Mouse (Mus musculus) CD4-positive, CD25-positive, alpha-beta regulatory T cell, adult 4 months (primary cell): ENCODE measurements around the gene Spata31d1b. TPM values are rescaled to one million over a fixed set of nuclear protein-coding genes. Genes with fewer than 3 reads are reported as not detected.
"Not testable (repeated sequence)": the region's sequence is repeated elsewhere in the genome, so short reads cannot be mapped to it uniquely, and the experiment has no call there.

Experiments
- ATAC-seq: one replicate; pipeline ENCODE4 v1.8.0; 2017
- polyA plus RNA-seq, 2 experiments: library from polyadenylated mRNA; unstranded; fragments of 100-300 nt; shearing (Covaris generic); gene quantifications; one replicate each; pipeline ENCODE4 v1.2.1; 2017

Gene Spata31d1b
- polyA plus RNA-seq: not detected

GRCm38 (mm10) chr13:59711984-59712383 is at the start of gene Spata31d1b:
TSS of gene Spata31d1b (plus strand) at chr13:59712284.
- not testable (repeated sequence) for ATAC-seq

- ATAC-seq: no peak
These were observed 48.0 kb upstream of the Spata31d1b start for GRCm38 (mm10) chr13:59663939-59664712.

GRCm38 (mm10) chr13:59667763-59668162 is 44.3 kb upstream of the Spata31d1b start:
- ATAC-seq: no peak

GRCm38 (mm10) chr13:59668501-59669093 is 43.5 kb upstream of the Spata31d1b start:
- peak; percentile 81 for ATAC-seq

- no peak for ATAC-seq
These were observed 42.1 kb upstream of the Spata31d1b start for GRCm38 (mm10) chr13:59669946-59670345.

- ATAC-seq: no peak
These were observed 40.6 kb upstream of the Spata31d1b start for GRCm38 (mm10) chr13:59671521-59671920.

DNA sequence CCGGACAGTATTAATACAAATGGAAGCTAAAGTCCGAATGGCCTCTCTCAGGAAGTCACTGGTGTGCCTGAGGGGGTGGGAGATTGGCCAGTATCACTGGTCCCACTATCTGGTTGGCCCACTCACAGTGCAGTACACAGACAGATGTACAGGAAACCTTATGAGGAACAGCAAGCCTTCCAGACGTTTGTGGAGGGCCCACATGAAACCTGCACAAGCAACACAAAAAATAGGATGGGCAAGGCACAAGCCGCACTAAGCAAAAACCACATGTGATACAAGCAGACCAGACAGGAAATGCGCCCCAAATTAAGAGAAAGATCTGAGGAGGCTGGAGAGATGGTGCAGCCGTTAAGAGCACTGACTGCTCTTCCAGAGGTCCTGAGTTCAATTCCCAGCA is 39.8 kb upstream of the Spata31d1b start:
- ATAC-seq: peak; percentile 50

- no peak for ATAC-seq
These were observed 38.5 kb upstream of the Spata31d1b start for GRCm38 (mm10) chr13:59673597-59673996.

- ATAC-seq: no peak
These were observed 37.9 kb upstream of the Spata31d1b start for GRCm38 (mm10) chr13:59674215-59674614.

- ATAC-seq: peak; percentile 8
These were observed 37.3 kb upstream of the Spata31d1b start for GRCm38 (mm10) chr13:59674761-59675150.

- ATAC-seq: peak; percentile 48
These were observed 36.7 kb upstream of the Spata31d1b start, which contains the start of gene Golm1 for GRCm38 (mm10) chr13:59675151-59676011. TSS of gene Golm1 (minus strand) at chr13:59675811.

- no peak for ATAC-seq
These were observed 35.5 kb upstream of the Spata31d1b start for GRCm38 (mm10) chr13:59676316-59677229.

DNA sequence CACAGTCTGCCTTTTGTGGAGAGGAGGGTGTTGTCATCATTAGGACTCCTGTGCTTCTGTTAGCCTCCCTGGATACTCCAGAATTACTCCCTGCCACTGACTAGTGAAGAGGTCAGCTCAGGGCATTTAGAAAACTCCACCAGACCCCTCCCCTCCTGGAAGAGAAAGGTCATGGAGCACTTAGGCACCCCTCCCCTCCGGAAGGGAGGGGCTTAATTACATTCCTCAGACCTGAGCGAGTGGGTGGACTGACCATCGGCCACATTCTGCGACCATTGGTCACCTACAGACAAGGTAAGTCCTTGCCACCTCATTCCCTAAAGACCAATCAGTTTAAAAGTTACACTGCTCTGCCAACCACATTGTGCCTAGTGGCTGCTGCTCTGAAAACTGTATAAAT is 32.8 kb upstream of the Spata31d1b start:
- no peak for ATAC-seq

DNA sequence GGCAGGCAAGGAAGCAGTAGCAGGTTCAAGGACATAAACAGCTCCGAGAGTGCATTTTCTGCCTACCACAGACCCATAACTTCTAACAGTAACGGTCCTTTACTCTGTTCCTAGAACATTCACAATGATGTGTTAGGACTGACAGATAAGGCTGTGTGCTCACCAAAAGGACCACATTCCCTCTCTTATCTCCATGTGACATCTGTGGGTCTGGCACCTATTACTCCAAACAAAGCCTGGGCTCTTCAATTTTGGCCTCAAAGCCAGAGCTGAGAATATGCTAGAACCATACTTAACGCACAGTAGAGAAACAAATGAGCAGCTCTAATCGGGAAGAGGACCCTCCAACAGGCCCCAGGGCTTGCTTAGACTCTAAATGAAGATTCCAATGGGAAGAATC is 32.2 kb upstream of the Spata31d1b start:
- no peak for ATAC-seq

DNA sequence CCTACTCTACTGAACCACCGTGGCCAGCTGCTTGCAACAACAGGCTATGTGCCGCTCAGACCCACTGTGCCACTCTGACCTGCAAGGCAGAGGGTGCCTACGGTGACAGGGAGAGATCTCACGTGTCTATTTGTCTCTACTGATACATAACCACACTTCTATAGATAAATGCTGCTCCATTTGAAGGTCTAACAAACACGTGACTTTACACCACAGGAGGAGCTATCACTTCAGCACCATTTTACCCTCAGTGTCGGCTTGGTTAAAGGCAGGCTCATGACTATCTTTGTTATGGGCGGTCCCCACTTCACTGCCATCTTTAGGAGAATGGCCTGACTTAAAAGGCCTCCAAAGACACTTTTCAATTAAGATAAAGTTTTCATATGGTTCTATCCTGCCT is 29.5 kb upstream of the Spata31d1b start:
- ATAC-seq: no peak

DNA sequence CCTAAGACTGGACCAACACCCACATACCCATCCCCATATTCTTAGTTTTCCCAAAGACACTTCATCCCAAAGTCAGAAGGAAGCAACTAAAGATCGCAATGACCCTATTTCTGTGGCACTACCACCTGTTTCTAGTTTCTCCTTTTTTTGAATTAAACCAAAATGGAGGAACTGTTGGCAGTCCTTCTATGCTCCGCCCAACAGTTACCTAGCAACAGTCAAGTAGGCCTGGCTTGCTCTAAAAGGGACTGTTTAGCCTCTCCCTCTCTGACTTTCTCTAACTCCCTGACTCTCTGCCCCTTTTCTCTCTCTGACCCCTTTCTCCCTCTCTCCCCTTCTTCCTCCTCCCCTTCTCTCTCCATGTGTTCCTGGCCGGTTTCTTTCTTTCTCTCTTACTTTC is 26.8 kb upstream of the Spata31d1b start:
- ATAC-seq: no peak

GRCm38 (mm10) chr13:59688338-59688770 is 23.7 kb upstream of the Spata31d1b start:
- ATAC-seq: no peak

DNA sequence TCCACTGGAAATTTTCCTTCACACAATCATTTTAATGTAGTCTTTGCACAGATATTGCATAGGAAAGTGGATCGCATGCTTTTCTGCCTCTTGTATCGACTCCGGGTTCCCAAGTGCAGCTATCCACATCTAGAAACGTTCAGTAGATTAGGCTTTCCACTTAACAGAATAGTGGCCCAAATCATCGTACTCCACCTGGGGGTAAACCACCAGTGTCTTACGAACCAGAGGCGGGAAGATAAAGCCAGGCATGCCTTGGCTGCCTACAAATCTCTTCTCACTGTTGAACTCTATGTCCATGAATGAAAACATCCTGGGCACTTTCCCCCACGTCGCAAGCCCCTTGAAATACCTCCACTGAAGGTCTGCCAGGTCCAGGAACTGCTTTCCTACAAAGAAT is 22.8 kb upstream of the Spata31d1b start:
- no peak for ATAC-seq

- no peak for ATAC-seq
These were observed 22.2 kb upstream of the Spata31d1b start for GRCm38 (mm10) chr13:59689843-59690242.

GRCm38 (mm10) chr13:59690576-59690975 is 21.5 kb upstream of the Spata31d1b start:
- ATAC-seq: no peak

DNA sequence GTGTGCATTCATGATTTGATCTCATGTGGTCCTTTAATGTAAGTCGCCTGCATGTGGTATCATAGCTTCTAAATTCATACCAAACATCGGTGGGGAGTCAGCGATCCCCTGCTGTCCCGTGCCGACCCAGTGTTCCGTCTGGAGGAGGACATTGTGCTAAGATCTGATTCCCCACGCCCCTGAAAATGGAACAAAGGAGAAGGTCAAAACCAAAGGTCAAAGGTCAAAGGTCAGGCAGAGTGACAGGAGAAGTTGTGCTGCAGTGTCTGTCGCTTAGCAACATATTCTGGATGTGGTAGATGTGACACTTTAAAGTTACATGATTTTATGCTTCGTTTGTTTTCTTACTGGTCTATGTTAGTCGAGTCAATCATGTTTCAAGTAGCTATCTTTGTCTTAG is 20.6 kb upstream of the Spata31d1b start:
- ATAC-seq: no peak

GRCm38 (mm10) chr13:59694008-59694407 is 18.1 kb upstream of the Spata31d1b start, which contains the start of gene 4921517D22Rik:
TSS of gene 4921517D22Rik (minus strand) at chr13:59694108.
- no peak for ATAC-seq
